Mouse (Mus musculus) hindbrain, embryonic 11.5 days (tissue): ENCODE results near the gene Pdpk1. TPM values are rescaled to one million over a fixed set of nuclear protein-coding genes. Genes with fewer than 3 reads are reported as not detected.
"Not testable (repeated sequence)": the region's sequence is repeated elsewhere in the genome, so short reads cannot be mapped to it uniquely, and the experiment has no call there.

Source experiments
- ATAC-seq: fragments of 200-750 bp; cut with Nextera tagmentation; 2 replicates; pipeline ENCODE4 v1.8.0; 2017; ENCODE audit warnings: mild to moderate bottlenecking, moderate TSS enrichment, moderate library complexity; ENCODE audit not compliant: low FRiP score
- DNase-seq: peaks from one replicate; pipeline ENCODE4 v3.0.0-alpha.2; 2015; ENCODE audit warnings: low spot score
- H3K27ac ChIP-seq: fragments of 300-500 bp; sonication (generic); 2 replicates; pipeline ENCODE4 v1.5.1; 2014; ENCODE audit warnings: mild to moderate bottlenecking, low read depth, low read length
- H3K27me3 ChIP-seq: fragments of 300-500 bp; sonication (generic); 2 replicates; pipeline ENCODE4 v1.6.1; 2014; ENCODE audit warnings: mild to moderate bottlenecking, low read length, moderate library complexity, mixed read lengths; ENCODE audit not compliant: control insufficient read depth, insufficient read depth
- H3K36me3 ChIP-seq: fragments of 300-500 bp; sonication (generic); 2 replicates; pipeline ENCODE4 v1.6.1; 2014; ENCODE audit warnings: mild to moderate bottlenecking, low read length, moderate library complexity, mixed read lengths; ENCODE audit not compliant: control insufficient read depth, insufficient read depth
- H3K4me1 ChIP-seq: fragments of 300-500 bp; sonication (generic); replicated peaks from 2 replicates; pipeline ENCODE4 v1.6.1; 2014; ENCODE audit warnings: low read length, mixed read lengths; ENCODE audit not compliant: control insufficient read depth, insufficient read depth
- H3K4me2 ChIP-seq: fragments of 300-500 bp; sonication (generic); replicated peaks from 2 replicates; pipeline ENCODE4 v1.6.1; 2014; ENCODE audit warnings: mild to moderate bottlenecking, low read depth, low read length
- H3K4me3 ChIP-seq: fragments of 300-500 bp; sonication (generic); 2 replicates; pipeline ENCODE4 v1.5.1; 2014; ENCODE audit warnings: low read depth, low read length
- H3K9ac ChIP-seq: fragments of 300-500 bp; sonication (generic); 2 replicates; pipeline ENCODE4 v1.6.1; 2014; ENCODE audit warnings: low read depth, low read length
- H3K9me3 ChIP-seq: fragments of 300-500 bp; sonication (generic); 2 replicates; pipeline ENCODE4 v1.6.1; 2016; ENCODE audit warnings: low read length; ENCODE audit not compliant: control insufficient read depth
- WGBS: fragments of 180-500 bp; shearing (Covaris S2); extraction: QIAGEN DNeasy Blood & Tissue Kit; methylation state at CpG from one replicate; pipeline ENCODE4 v1.1.7; 2014; 5-methylcytosine and 5-hydroxymethylcytosine counted together
- polyA plus RNA-seq: library from polyadenylated mRNA; unstranded; fragments of >200 nt; fragmentation: Nextera tagmentation; extraction: Ambion mirVana; gene quantifications from 2 replicates; pipeline ENCODE4 v1.2.1, GENCODE M21; 2014

Pdpk1 gene
- polyA plus RNA-seq, 1 experiment from 2014 or later: 61.7 TPM

- Histone ChIP-seq H3K4me1 (no peaks in the 10 kb centered on the region), H3K4me3 (no peak overlapping the region), H3K36me3 (no peaks in the 10 kb centered on the region), H3K9me3 (no peaks in the 10 kb centered on the region), H3K27ac (no peak overlapping the region), H3K4me2 (no peak overlapping the region), H3K9ac (no peak overlapping the region), H3K27me3 (no peaks in the 10 kb centered on the region)
- DNase-seq (no peak), ATAC-seq (no peak)
- 88% methylated on average over 3 of the region's 3 CpGs for WGBS
Observed at GRCm38 (mm10) chr17:24119446-24119845, 31.3 kb downstream of the Pdpk1 start.

- H3K4me1 ChIP-seq: no peaks in the 10 kb centered on the region
- no peak for ATAC-seq
- no peak overlapping the region for H3K4me3 ChIP-seq
- H3K27ac ChIP-seq: no peak overlapping the region
- no peaks in the 10 kb centered on the region for H3K36me3 ChIP-seq
- WGBS: 85% methylated on average over 4 of the region's 4 CpGs
- H3K9ac ChIP-seq: no peak overlapping the region
- no peaks in the 10 kb centered on the region for H3K9me3 ChIP-seq
- DNase-seq: no peak
- H3K27me3 ChIP-seq: no peaks in the 10 kb centered on the region
- H3K4me2 ChIP-seq: no peak overlapping the region
Observed at GRCm38 (mm10) chr17:24113031-24113430, 37.7 kb downstream of the Pdpk1 start.

- ATAC-seq (no peak), DNase-seq (no peak)
- no peaks in the 10 kb centered on the region for H3K27me3 ChIP-seq
- no peak overlapping the region for H3K4me2 ChIP-seq
- no peaks in the 10 kb centered on the region for H3K9me3 ChIP-seq
- no peaks in the 10 kb centered on the region for H3K36me3 ChIP-seq
- H3K27ac ChIP-seq: no peak overlapping the region
- WGBS: 94% methylated on average over 1 of the region's 1 CpGs
- H3K9ac ChIP-seq: no peak overlapping the region
- no peak overlapping the region for H3K4me3 ChIP-seq
- H3K4me1 ChIP-seq: no peaks in the 10 kb centered on the region
Observed at GRCm38 (mm10) chr17:24111256-24111655, 39.5 kb downstream of the Pdpk1 start.

- DNase-seq (no peak), ATAC-seq (no peak)
- Histone ChIP-seq H3K9me3 (no peaks in the 10 kb centered on the region), H3K4me3 (no peak overlapping the region), H3K27ac (no peak overlapping the region), H3K9ac (no peak overlapping the region), H3K4me1 (no peaks in the 10 kb centered on the region), H3K4me2 (no peak overlapping the region), H3K27me3 (no peaks in the 10 kb centered on the region), H3K36me3 (no peaks in the 10 kb centered on the region)
- 79% methylated on average over 1 of the region's 1 CpGs for WGBS
Observed at GRCm38 (mm10) chr17:24108896-24109295, 41.8 kb downstream of the Pdpk1 start.

GRCm38 (mm10) chr17:24105111-24105510 is 45.6 kb downstream of the Pdpk1 start:
- Histone ChIP-seq H3K4me2 (no peak overlapping the region), H3K27ac (no peak overlapping the region), H3K36me3 (no peaks in the 10 kb centered on the region), H3K9me3 (no peaks in the 10 kb centered on the region), H3K4me1 (no peaks in the 10 kb centered on the region), H3K9ac (no peak overlapping the region), H3K4me3 (no peak overlapping the region), H3K27me3 (no peaks in the 10 kb centered on the region)
- no peak for ATAC-seq
- no peak for DNase-seq
- WGBS: 90% methylated on average over 2 of the region's 2 CpGs

GRCm38 (mm10) chr17:24098354-24098753 is 52.4 kb downstream of the Pdpk1 start:
- no peak overlapping the region for H3K27ac ChIP-seq
- DNase-seq (no peak), ATAC-seq (no peak)
- no peak overlapping the region for H3K4me2 ChIP-seq
- WGBS: 96% methylated on average over 4 of the region's 4 CpGs
- H3K9ac ChIP-seq: no peak overlapping the region
- H3K4me3 ChIP-seq: no peak overlapping the region
- no peaks in the 10 kb centered on the region for H3K4me1 ChIP-seq
- no peaks in the 10 kb centered on the region for H3K36me3 ChIP-seq
- no peaks in the 10 kb centered on the region for H3K9me3 ChIP-seq
- H3K27me3 ChIP-seq: no peaks in the 10 kb centered on the region

- no peak for DNase-seq
- H3K36me3 ChIP-seq: no peaks in the 10 kb centered on the region
Observed at GRCm38 (mm10) chr17:24090575-24090974, 60.1 kb downstream of the Pdpk1 start.

GRCm38 (mm10) chr17:24086399-24086798 is 64.3 kb downstream of the Pdpk1 start:
- not testable (repeated sequence) for H3K4me1 ChIP-seq, H3K36me3 ChIP-seq, H3K4me3 ChIP-seq, H3K27me3 ChIP-seq, H3K27ac ChIP-seq, ATAC-seq, DNase-seq, H3K9ac ChIP-seq, H3K9me3 ChIP-seq, H3K4me2 ChIP-seq
- WGBS: 100% methylated on average over 4 of the region's 4 CpGs

More at GRCm38 (mm10) chr17:24090575-24090974, 60.1 kb downstream of the Pdpk1 start:
- Histone ChIP-seq H3K9me3 (no peaks in the 10 kb centered on the region), H3K27me3 (no peaks in the 10 kb centered on the region), H3K4me3 (no peak overlapping the region), H3K9ac (no peak overlapping the region), H3K27ac (no peak overlapping the region), H3K4me1 (no peaks in the 10 kb centered on the region), H3K4me2 (no peak overlapping the region)
- ATAC-seq: no peak
- 97% methylated on average over 1 of the region's 1 CpGs for WGBS

- H3K9me3 ChIP-seq: no peaks in the 10 kb centered on the region
- no peak overlapping the region for H3K9ac ChIP-seq
- H3K4me2 ChIP-seq: no peak overlapping the region
- no peak overlapping the region for H3K4me3 ChIP-seq
- no peaks in the 10 kb centered on the region for H3K27me3 ChIP-seq
- DNase-seq (no peak), ATAC-seq (no peak)
- H3K36me3 ChIP-seq: no peaks in the 10 kb centered on the region
- 70% methylated on average over 1 of the region's 1 CpGs for WGBS
- H3K4me1 ChIP-seq: no peaks in the 10 kb centered on the region
- H3K27ac ChIP-seq: no peak overlapping the region
Observed at GRCm38 (mm10) chr17:24084593-24084992, 66.1 kb downstream of the Pdpk1 start.
